Mouse (Mus musculus) brain, embryonic 14.5 days (tissue): ENCODE measurements around the gene Atat1.
"Not testable (repeated sequence)": the region's sequence is repeated elsewhere in the genome, so short reads cannot be mapped to it uniquely, and the experiment has no call there.

Source experiments
- CTCF ChIP-seq: fragments of 200-500 bp; IDR thresholded peaks from 2 replicates; pipeline ENCODE4 v1.5.1; 2012; ENCODE audit warnings: inconsistent platforms, mild to moderate bottlenecking, moderate library complexity, borderline replicate concordance; ENCODE audit not compliant: insufficient read depth, insufficient read length; ENCODE audit errors: extremely low read depth
- POLR2A ChIP-seq: fragments of 200-500 bp; IDR thresholded peaks from 2 replicates; pipeline ENCODE4 v1.6.1; 2012; ENCODE audit warnings: mild to moderate bottlenecking, inconsistent platforms, borderline replicate concordance; ENCODE audit not compliant: poor library complexity, insufficient read depth, insufficient read length, severe bottlenecking; ENCODE audit errors: extremely low read depth

GRCm38 (mm10) chr17:35952559-35952958 is 42.7 kb upstream of the Atat1 start:
- not testable (repeated sequence) for TF ChIP-seq CTCF, POLR2A
